Mouse (Mus musculus): ENCODE measurements around the gene Lrrd1. TPM values are rescaled to one million over a fixed set of nuclear protein-coding genes. Genes with fewer than 3 reads are reported as not detected.
"Not testable (repeated sequence)": the region's sequence is repeated elsewhere in the genome, so short reads cannot be mapped to it uniquely, and the experiment has no call there.

Lrrd1 gene
- total and polyA plus RNA-seq, 2 experiments from 2014 or later, result not detected

GRCm38 (mm10) chr5:3873485-3873884 is 28.5 kb downstream of the Lrrd1 start:
- WGBS, result 55% methylated on average over 3 of the region's 3 CpGs
- peak; percentile 7 for DNase-seq
- no peak for TF ChIP-seq CTCF (IDR thresholded peaks at IDR 0.05; ENCODE audit: low read depth)

GRCm38 (mm10) chr5:3886862-3887261 is 41.9 kb downstream of the Lrrd1 start:
- H3K4me2 ChIP-seq (ENCODE audit: low read depth); ATAC-seq; H3K27me3 ChIP-seq (ENCODE audit: insufficient read depth, low read length); DNase-seq; H3K36me3 ChIP-seq (ENCODE audit: insufficient read depth); H3K9me3 ChIP-seq (ENCODE audit: low read length); H3K27ac ChIP-seq (ENCODE audit: low read depth, low read length); H3K4me1 ChIP-seq (ENCODE audit: insufficient read depth); H3K4me3 ChIP-seq (ENCODE audit: low read depth, low read length); H3K9ac ChIP-seq: not testable (repeated sequence)
- 93% methylated on average over 7 of the region's 7 CpGs for WGBS

More at GRCm38 (mm10) chr5:3873485-3873884, 28.5 kb downstream of the Lrrd1 start:
- H3K27me3 ChIP-seq (ENCODE audit: insufficient read depth, low read length), result no peaks in the 10 kb centered on the region
- no peak overlapping the region for H3K9ac ChIP-seq
- H3K27ac ChIP-seq (ENCODE audit: low read depth, low read length), result no peak overlapping the region
- H3K4me3 ChIP-seq (ENCODE audit: low read depth, low read length), result no peak overlapping the region
- H3K4me2 ChIP-seq (ENCODE audit: low read depth), result no peak overlapping the region
- peak; percentile 71 for ATAC-seq
- H3K9me3 ChIP-seq (ENCODE audit: low read length), result no peaks in the 10 kb centered on the region
- no peaks in the 10 kb centered on the region for H3K36me3 ChIP-seq (ENCODE audit: insufficient read depth)
- no peaks in the 10 kb centered on the region for H3K4me1 ChIP-seq (ENCODE audit: insufficient read depth)

GRCm38 (mm10) chr5:3889201-3889600 is 44.2 kb downstream of the Lrrd1 start:
- Histone ChIP-seq H3K4me1 (ENCODE audit: insufficient read depth) (no peaks in the 10 kb centered on the region), H3K4me2 (ENCODE audit: low read depth) (no peak overlapping the region), H3K9ac (no peak overlapping the region), H3K27me3 (ENCODE audit: insufficient read depth, low read length) (no peaks in the 10 kb centered on the region), H3K27ac (ENCODE audit: low read depth, low read length) (no peak overlapping the region), H3K4me3 (ENCODE audit: low read depth, low read length) (no peak overlapping the region), H3K9me3 (ENCODE audit: low read length) (no peaks in the 10 kb centered on the region), H3K36me3 (ENCODE audit: insufficient read depth) (0 out of 2 replicates have a peak, but pooled peaks cover 3% of the 10 kb centered on the region)
- DNase-seq (no peak), ATAC-seq (no peak)
- TF ChIP-seq CTCF (IDR thresholded peaks at IDR 0.05; ENCODE audit: low read depth), result no peak

- ATAC-seq, result peak; percentile 99
- H3K27ac ChIP-seq (ENCODE audit: low read depth, low read length); H3K9me3 ChIP-seq (ENCODE audit: low read length); H3K4me1 ChIP-seq (ENCODE audit: insufficient read depth); H3K36me3 ChIP-seq (ENCODE audit: insufficient read depth); H3K27me3 ChIP-seq (ENCODE audit: insufficient read depth, low read length): not testable (repeated sequence)
- peak; percentile 44 for DNase-seq
- peak within 1 kb of the TSS; percentile 44 for H3K4me2 ChIP-seq (ENCODE audit: low read depth)
- H3K4me3 ChIP-seq (ENCODE audit: low read depth, low read length), result peak within 1 kb of the TSS; percentile 42
- peak within 1 kb of the TSS; percentile 26; the same call in 1 of the 2 replicates for H3K9ac ChIP-seq
- 2% methylated on average over 8 of the region's 47 CpGs for WGBS
Measured at GRCm38 (mm10) chr5:3893459-3894293, 48.7 kb downstream of the Lrrd1 start, which contains the start of gene Mterf1a. TSS of gene Mterf1a (minus strand) at chr5:3893933.

GRCm38 (mm10) chr5:3894294-3894619 is 49.3 kb downstream of the Lrrd1 start:
- not testable (repeated sequence) for H3K36me3 ChIP-seq (ENCODE audit: insufficient read depth); H3K4me2 ChIP-seq (ENCODE audit: low read depth); H3K27ac ChIP-seq (ENCODE audit: low read depth, low read length); H3K4me3 ChIP-seq (ENCODE audit: low read depth, low read length); ATAC-seq; H3K4me1 ChIP-seq (ENCODE audit: insufficient read depth); H3K9me3 ChIP-seq (ENCODE audit: low read length); H3K9ac ChIP-seq; H3K27me3 ChIP-seq (ENCODE audit: insufficient read depth, low read length); DNase-seq
- WGBS, result 95% methylated on average over 4 of the region's 4 CpGs

GRCm38 (mm10) chr5:3905471-3905870 is 60.5 kb downstream of the Lrrd1 start:
- no peak for TF ChIP-seq CTCF (IDR thresholded peaks at IDR 0.05; ENCODE audit: low read depth)
- no peaks in the 10 kb centered on the region for H3K4me1 ChIP-seq (ENCODE audit: insufficient read depth)
- H3K4me3 ChIP-seq (ENCODE audit: low read depth, low read length), result no peak overlapping the region
- H3K9me3 ChIP-seq (ENCODE audit: low read length), result no peaks in the 10 kb centered on the region
- ATAC-seq (no peak), DNase-seq (no peak)
- H3K4me2 ChIP-seq (ENCODE audit: low read depth), result no peak overlapping the region
- H3K27me3 ChIP-seq (ENCODE audit: insufficient read depth, low read length), result no peaks in the 10 kb centered on the region
- H3K27ac ChIP-seq (ENCODE audit: low read depth, low read length), result no peak overlapping the region
- 67% methylated on average over 2 of the region's 2 CpGs for WGBS
- no peaks in the 10 kb centered on the region for H3K36me3 ChIP-seq (ENCODE audit: insufficient read depth)
- no peak overlapping the region for H3K9ac ChIP-seq

Other genes starting within 250 kb of the Lrrd1 start
- gene Pex1, start 249.1 kb upstream of the Lrrd1 start, total RNA-seq (2014; rRNA removed), result 16.7 and 20.3 TPM in 2 replicates
- gene Pex1, start 249.1 kb upstream of the Lrrd1 start, polyA plus RNA-seq (2015; fragmentation: Nextera tagmentation; extraction: Ambion mirVana), result 10.5 and 16.6 TPM in 2 replicates
- 16.2 and 19.8 TPM in 2 replicates for gene Rbm48, start 248.6 kb upstream of the Lrrd1 start, total RNA-seq (2014; rRNA removed)
- gene Rbm48, start 248.6 kb upstream of the Lrrd1 start, polyA plus RNA-seq (2015; fragmentation: Nextera tagmentation; extraction: Ambion mirVana), result 19.1 and 19.6 TPM in 2 replicates
- not detected in 2 replicates for gene Tmbim7, start 194.0 kb upstream of the Lrrd1 start, total RNA-seq (2014; rRNA removed)
- gene Tmbim7, start 194.0 kb upstream of the Lrrd1 start, polyA plus RNA-seq (2015; fragmentation: Nextera tagmentation; extraction: Ambion mirVana), result not detected in 2 replicates
- 109 and 120 TPM in 2 replicates for gene Gatad1, start 188.0 kb upstream of the Lrrd1 start, total RNA-seq (2014; rRNA removed)
- 77.6 and 79.0 TPM in 2 replicates for gene Gatad1, start 188.0 kb upstream of the Lrrd1 start, polyA plus RNA-seq (2015; fragmentation: Nextera tagmentation; extraction: Ambion mirVana)
- gene Ankib1, start 42.2 kb upstream of the Lrrd1 start, total RNA-seq (2014; rRNA removed), result 74.0 and 81.1 TPM in 2 replicates
- gene Ankib1, start 42.2 kb upstream of the Lrrd1 start, polyA plus RNA-seq (2015; fragmentation: Nextera tagmentation; extraction: Ambion mirVana), result 10.5 and 17.2 TPM in 2 replicates
- 50.2 and 53.0 TPM in 2 replicates for gene Krit1, start 42.0 kb upstream of the Lrrd1 start, total RNA-seq (2014; rRNA removed)
- 19.7 and 27.5 TPM in 2 replicates for gene Krit1, start 42.0 kb upstream of the Lrrd1 start, polyA plus RNA-seq (2015; fragmentation: Nextera tagmentation; extraction: Ambion mirVana)
- gene Mterf1a, start 48.8 kb downstream of the Lrrd1 start, total RNA-seq (2014; rRNA removed), result 6.3 and 8.5 TPM in 2 replicates
- gene Mterf1a, start 48.8 kb downstream of the Lrrd1 start, polyA plus RNA-seq (2015; fragmentation: Nextera tagmentation; extraction: Ambion mirVana), result 4.5 and 5.3 TPM in 2 replicates
- 90.4 and 110 TPM in 2 replicates for gene Akap9, start 82.9 kb downstream of the Lrrd1 start, total RNA-seq (2014; rRNA removed)
- 159 and 266 TPM in 2 replicates for gene Akap9, start 82.9 kb downstream of the Lrrd1 start, polyA plus RNA-seq (2015; fragmentation: Nextera tagmentation; extraction: Ambion mirVana)